In genomic region chr16:37916818-37917201, GRCm38 (mm10) we compare ENCODE assay signal across 8 mouse cellular contexts. TPM values are rescaled to one million over a fixed set of nuclear protein-coding genes. Genes with fewer than 3 reads are reported as not detected.
A peak's percentile ranks its signal among the peaks of the same experiment; 100 is the strongest.
DNase-seq lines count a peak whose midpoint lies in the region; ATAC-seq and TF ChIP-seq lines count a peak whose summit lies in the region.

No protein-coding gene starts in this region.

- H3K36me3 ChIP-seq in lung, embryonic 14.5 days (ENCODE audit: insufficient read depth): no peaks in the 10 kb centered on the region
- H3K36me3 ChIP-seq in forebrain, embryonic 12.5 days (replicated peaks): no peaks in the 10 kb centered on the region
- H3K36me3 ChIP-seq in limb, embryonic 13.5 days: no peaks in the 10 kb centered on the region

- no peaks in the 10 kb centered on the region for H3K4me1 ChIP-seq in lung, embryonic 14.5 days (ENCODE audit: insufficient read depth)
- peaks cover 19% of the 10 kb centered on the region for H3K4me1 ChIP-seq in forebrain, embryonic 12.5 days
- H3K4me1 ChIP-seq in limb, embryonic 13.5 days: peaks cover 14% of the 10 kb centered on the region; the same call in 1 of the 2 replicates

- no peak overlapping the region for H3K27ac ChIP-seq in lung, embryonic 14.5 days (ENCODE audit: low read depth)
- H3K27ac ChIP-seq in forebrain, embryonic 12.5 days: no peak overlapping the region
- H3K27ac ChIP-seq in limb, embryonic 13.5 days: no peak overlapping the region

- no peak overlapping the region for H3K9ac ChIP-seq in lung, embryonic 14.5 days
- H3K9ac ChIP-seq in forebrain, embryonic 12.5 days: peak overlapping the region; percentile 61; the same call in 1 of the 2 replicates
- no peak overlapping the region for H3K9ac ChIP-seq in limb, embryonic 13.5 days

- peaks cover 6% of the 10 kb centered on the region; the same call in 1 of the 2 replicates for H3K27me3 ChIP-seq in lung, embryonic 14.5 days (ENCODE audit: insufficient read depth, low read length)
- H3K27me3 ChIP-seq in forebrain, embryonic 12.5 days: 0 out of 2 replicates have a peak, but pooled peaks cover 7% of the 10 kb centered on the region
- H3K27me3 ChIP-seq in limb, embryonic 13.5 days: peaks cover 17% of the 10 kb centered on the region

- 20% methylated on average over 7 of the region's 7 CpGs for WGBS in lung, embryonic 14.5 days
- WGBS in forebrain, embryonic 12.5 days: 16% methylated on average over 7 of the region's 7 CpGs
- 19% methylated on average over 7 of the region's 7 CpGs for WGBS in limb, embryonic 13.5 days

- no peak for TF ChIP-seq CTCF in lung, embryonic 14.5 days (IDR thresholded peaks at IDR 0.05; ENCODE audit: low read depth)

- peak overlapping the region; percentile 53 for H3K4me3 ChIP-seq in lung, embryonic 14.5 days (ENCODE audit: low read depth, low read length)
- H3K4me3 ChIP-seq in forebrain, embryonic 12.5 days (replicated peaks): peak overlapping the region; percentile 52
- H3K4me3 ChIP-seq in limb, embryonic 13.5 days: peak overlapping the region; percentile 56

- no peak for ATAC-seq in lung, embryonic 14.5 days (ENCODE audit: insufficient read depth)
- ATAC-seq in forebrain, embryonic 12.5 days (ENCODE audit: low FRiP score): no peak
- no peak for ATAC-seq in limb, embryonic 13.5 days (ENCODE audit: low FRiP score, low read depth)
- ATAC-seq in erythroblast, adult 5-6 weeks (replicated peaks; ENCODE audit: low FRiP score, poor library complexity, severe bottlenecking): no peak

- no peaks in the 10 kb centered on the region for H3K9me3 ChIP-seq in lung, embryonic 14.5 days (ENCODE audit: low read depth, low read length)
- 0 out of 2 replicates have a peak, but pooled peaks cover 3% of the 10 kb centered on the region for H3K9me3 ChIP-seq in forebrain, embryonic 12.5 days
- H3K9me3 ChIP-seq in limb, embryonic 13.5 days: no peaks in the 10 kb centered on the region

- no peak for DNase-seq in lung, embryonic 14.5 days
- no peak for DNase-seq in lung, postnatal 25 days (ENCODE audit: low spot score)
- DNase-seq in thymus, adult 18-20 months: peak; percentile 13 to 25
- no peak for DNase-seq in cerebellum, postnatal 36 days
- no peak for DNase-seq in cerebellum, adult 9-10 months

- H3K4me2 ChIP-seq in lung, embryonic 14.5 days: peak overlapping the region; percentile 92
- H3K4me2 ChIP-seq in forebrain, embryonic 12.5 days: peak overlapping the region; percentile 69
- peak overlapping the region; percentile 91 for H3K4me2 ChIP-seq in limb, embryonic 13.5 days (replicated peaks)

RNA-seq across cellular contexts. Expression of gene Gpr156, which starts 0.5 kb away (rescaled TPM):
- 0.58 and 1.4 TPM in 2 replicates for polyA plus RNA-seq in lung, embryonic 14.5 days (2014; fragmentation: Nextera tagmentation; extraction: Ambion mirVana)
- polyA plus RNA-seq in forebrain, embryonic 12.5 days (2016; fragmentation: Nextera tagmentation; extraction: Ambion mirVana): 4.6 and 5.4 TPM in 2 replicates
- polyA plus RNA-seq in limb, embryonic 13.5 days (2015; fragmentation: Nextera tagmentation; extraction: Ambion mirVana): 0.88 and 0.95 TPM in 2 replicates
- not detected in 2 replicates for total RNA-seq in erythroblast, adult 5-6 weeks (2015; ENCODE audit: low replicate concordance)
- total RNA-seq in erythroblast, adult 5-6 weeks (2017; ENCODE audit: low replicate concordance): not detected in 2 replicates

RNA-seq across cellular contexts. Expression of gene Lrrc58, which starts 48.6 kb away (rescaled TPM):
- 73.9 and 78.4 TPM in 2 replicates for polyA plus RNA-seq in lung, embryonic 14.5 days (2014; fragmentation: Nextera tagmentation; extraction: Ambion mirVana)
- 65.8 and 70.1 TPM in 2 replicates for polyA plus RNA-seq in forebrain, embryonic 12.5 days (2016; fragmentation: Nextera tagmentation; extraction: Ambion mirVana)
- 58.9 and 62.3 TPM in 2 replicates for polyA plus RNA-seq in limb, embryonic 13.5 days (2015; fragmentation: Nextera tagmentation; extraction: Ambion mirVana)
- total RNA-seq in erythroblast, adult 5-6 weeks (2015; ENCODE audit: low replicate concordance): 7.9 and 17.1 TPM in 2 replicates
- total RNA-seq in erythroblast, adult 5-6 weeks (2017; ENCODE audit: low replicate concordance): 5.6 and 8.1 TPM in 2 replicates

RNA-seq across cellular contexts. Expression of gene Gm36028, which starts 55.9 kb away (rescaled TPM):
- 0.38 and 0.46 TPM in 2 replicates for polyA plus RNA-seq in lung, embryonic 14.5 days (2014; fragmentation: Nextera tagmentation; extraction: Ambion mirVana)
- 0.17 and 0.29 TPM in 2 replicates for polyA plus RNA-seq in forebrain, embryonic 12.5 days (2016; fragmentation: Nextera tagmentation; extraction: Ambion mirVana)
- 0.13 and 0.22 TPM in 2 replicates for polyA plus RNA-seq in limb, embryonic 13.5 days (2015; fragmentation: Nextera tagmentation; extraction: Ambion mirVana)
- not detected in 2 replicates for total RNA-seq in erythroblast, adult 5-6 weeks (2015; ENCODE audit: low replicate concordance)
- total RNA-seq in erythroblast, adult 5-6 weeks (2017; ENCODE audit: low replicate concordance): not detected in 2 replicates

Comparison
In these comparisons a context has a peak if more than half of its experiments do, and no peak if none do; other contexts are left out.
1. DNase-seq: peak in thymus, adult 18-20 months (2 of 2); none in lung, embryonic 14.5 days (single experiment), lung, postnatal 25 days (single experiment), cerebellum, postnatal 36 days (0 of 2) and cerebellum, adult 9-10 months (single experiment).
2. Peak in every context shown above with its lines, with median percentiles within 50 percentile points of each other: H3K4me2 ChIP-seq and H3K4me3 ChIP-seq.